ENCODE assay signal across 17 mouse cellular contexts in the genomic region with DNA sequence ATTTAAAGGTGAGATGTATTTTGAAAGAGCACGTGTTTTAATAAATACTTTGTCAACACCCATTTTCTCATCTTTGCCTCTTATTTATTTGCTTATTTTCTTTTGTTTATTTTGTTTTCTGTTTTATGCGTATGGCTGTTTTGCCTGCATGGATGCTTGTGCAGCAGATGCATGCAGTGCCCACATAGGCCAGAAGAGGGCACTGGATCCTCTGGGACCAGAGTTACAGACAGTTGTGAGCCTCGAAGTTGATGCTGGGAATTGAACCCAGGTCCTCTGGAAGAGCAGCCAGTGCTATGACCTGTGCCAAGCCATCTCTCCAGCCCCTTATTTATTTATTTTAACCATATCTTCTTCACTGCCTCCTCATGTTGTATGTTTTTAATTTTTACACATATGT. TPM values are rescaled to one million over a fixed set of nuclear protein-coding genes. Genes with fewer than 3 reads are reported as not detected.
DNase-seq lines count a peak whose midpoint lies in the region; ATAC-seq and TF ChIP-seq lines count a peak whose summit lies in the region.
"Had no signal": no experiment of that assay in that cellular context is flagged by ENCODE, and none has a peak within 500 bp of the region (broad histone marks: within the 10 kb centered on the region; RNA-seq: fewer than 3 reads in every experiment).

No protein-coding gene starts in this region.

- no peak overlapping the region for H3K4me3 ChIP-seq in forebrain, postnatal 0 days (ENCODE audit: low read depth, low read length)
- H3K4me3 ChIP-seq in forebrain, embryonic 14.5 days (ENCODE audit: low read depth, low read length): no peak overlapping the region
- H3K4me3 ChIP-seq in liver, embryonic 14.5 days (ENCODE audit: insufficient read depth in 1 of 2, low read depth in 2 of 2, low read length in 2 of 2): no peak overlapping the region
- H3K4me3 ChIP-seq: liver, embryonic 13.5 days had no signal

- no peaks in the 10 kb centered on the region for H3K27me3 ChIP-seq in forebrain, postnatal 0 days (ENCODE audit: insufficient read depth, low read length)
- H3K27me3 ChIP-seq in forebrain, embryonic 14.5 days (replicated peaks; ENCODE audit: control insufficient read depth, insufficient read depth, low read length): no peaks in the 10 kb centered on the region
- no peaks in the 10 kb centered on the region for H3K27me3 ChIP-seq in liver, embryonic 14.5 days (ENCODE audit: control insufficient read depth, insufficient read depth, low read length)
- H3K27me3 ChIP-seq: liver, embryonic 13.5 days had no signal

- no peak for TF ChIP-seq EP300 in liver, embryonic 14.5 days (IDR thresholded peaks at IDR 0.05; ENCODE audit: low read depth)

- 77% methylated on average over 3 of the region's 3 CpGs for WGBS in forebrain, postnatal 0 days
- 73% methylated on average over 3 of the region's 3 CpGs for WGBS in forebrain, embryonic 14.5 days
- WGBS in liver, embryonic 14.5 days (ENCODE audit: insufficient replicate concordance): 56% methylated on average over 3 of the region's 3 CpGs

- no peaks in the 10 kb centered on the region for H3K9me3 ChIP-seq in forebrain, postnatal 0 days (ENCODE audit: low read length)
- no peaks in the 10 kb centered on the region; the same call in 1 of the 2 replicates for H3K9me3 ChIP-seq in forebrain, embryonic 14.5 days (replicated peaks; ENCODE audit: control insufficient read depth, low read length)
- H3K9me3 ChIP-seq in liver, embryonic 14.5 days (ENCODE audit: control insufficient read depth, low read length): no peaks in the 10 kb centered on the region

- H3K4me2 ChIP-seq in forebrain, postnatal 0 days (ENCODE audit: low read depth): no peak overlapping the region
- no peak overlapping the region for H3K4me2 ChIP-seq in forebrain, embryonic 14.5 days (ENCODE audit: low read length)
- no peak overlapping the region for H3K4me2 ChIP-seq in liver, embryonic 14.5 days (ENCODE audit: low read depth)
- H3K4me2 ChIP-seq: liver, embryonic 13.5 days had no signal

- H3K36me3 ChIP-seq in forebrain, postnatal 0 days (ENCODE audit: insufficient read depth): no peaks in the 10 kb centered on the region
- no peaks in the 10 kb centered on the region for H3K36me3 ChIP-seq in forebrain, embryonic 14.5 days (ENCODE audit: control insufficient read depth, insufficient read depth, low read length)
- no peaks in the 10 kb centered on the region for H3K36me3 ChIP-seq in liver, embryonic 14.5 days (replicated peaks; ENCODE audit: control insufficient read depth, insufficient read depth, low read depth)
- H3K36me3 ChIP-seq: liver, embryonic 13.5 days had no signal

- ATAC-seq in forebrain, postnatal 0 days: no peak
- no peak for ATAC-seq in forebrain, embryonic 14.5 days
- ATAC-seq in liver, embryonic 14.5 days (ENCODE audit: insufficient read depth): no peak

- DNase-seq in forebrain, postnatal 0 days: no peak
- DNase-seq in forebrain, embryonic 14.5 days (ENCODE audit: low spot score): no peak
- DNase-seq in liver, embryonic 14.5 days (ENCODE audit: low read depth in 3 of 3, low spot score in 3 of 3): no peak
- DNase-seq in liver (no peak), A20 (ENCODE audit: low read depth, low spot score) (peak; percentile 35), R1 (ENCODE audit: low read depth, low spot score) (peak; percentile 30), MN1 (ENCODE audit: low spot score) (no peak)
- DNase-seq in embryo, embryonic 11 days: no peak
- DNase-seq: adrenal gland, postnatal 36 days; cerebellum, adult 11-12 months; gastrocnemius, postnatal 36 days; liver, embryonic 13.5 days; right cerebral cortex, postnatal 14 days had no signal

- no peak overlapping the region for H3K27ac ChIP-seq in forebrain, postnatal 0 days (ENCODE audit: low read depth, low read length)
- no peak overlapping the region for H3K27ac ChIP-seq in forebrain, embryonic 14.5 days (ENCODE audit: low read depth, low read length)
- H3K27ac ChIP-seq in liver, embryonic 14.5 days: no peak overlapping the region
- H3K27ac ChIP-seq: liver, embryonic 13.5 days had no signal

- H3K9ac ChIP-seq in forebrain, postnatal 0 days: no peak overlapping the region
- H3K9ac ChIP-seq in forebrain, embryonic 14.5 days (ENCODE audit: low read length): no peak overlapping the region
- H3K9ac ChIP-seq in liver, embryonic 14.5 days (replicated peaks): no peak overlapping the region
- H3K9ac ChIP-seq: liver, embryonic 13.5 days had no signal

- no peaks in the 10 kb centered on the region for H3K4me1 ChIP-seq in forebrain, postnatal 0 days (ENCODE audit: insufficient read depth)
- no peaks in the 10 kb centered on the region for H3K4me1 ChIP-seq in forebrain, embryonic 14.5 days (ENCODE audit: control insufficient read depth, insufficient read depth, low read length)
- H3K4me1 ChIP-seq in liver, embryonic 14.5 days (replicated peaks; ENCODE audit: control insufficient read depth in 2 of 2, insufficient read depth in 2 of 2, low read length in 1 of 2): no peaks in the 10 kb centered on the region
- H3K4me1 ChIP-seq: liver, embryonic 13.5 days had no signal

- TF ChIP-seq CTCF in forebrain, postnatal 0 days (IDR thresholded peaks at IDR 0.05; ENCODE audit: low read depth): 0 out of 2 replicates have a peak, but pooled peaks have one; percentile 7
- TF ChIP-seq CTCF in liver, embryonic 14.5 days (IDR thresholded peaks at IDR 0.05; ENCODE audit: low read depth): peak; percentile 63

RNA-seq across cellular contexts. Expression of a gene that starts 21.7 kb away (rescaled TPM):
- total RNA-seq in forebrain, postnatal 0 days (2014; rRNA removed): not detected in 2 replicates
- not detected in 2 replicates for polyA plus RNA-seq in forebrain, postnatal 0 days (2015; fragmentation: Nextera tagmentation; extraction: Ambion mirVana)
- polyA plus RNA-seq in forebrain, embryonic 14.5 days (2014; fragmentation: Nextera tagmentation; extraction: Ambion mirVana): not detected in 2 replicates
- polyA plus RNA-seq in liver, embryonic 14.5 days (2012; rRNA removed): not detected in 2 replicates
- polyA plus RNA-seq in liver, embryonic 14.5 days (2014; fragmentation: Nextera tagmentation; extraction: Ambion mirVana): not detected in 2 replicates
- total RNA-seq: adrenal gland, postnatal 36 days; gastrocnemius, postnatal 36 days; left cerebral cortex, postnatal 10 days; megakaryocyte-erythroid progenitor cell, adult 5-6 weeks had no signal
- polyA plus RNA-seq: heart, embryonic 16.5 days; intestine, embryonic 14.5 days; liver, embryonic 13.5 days had no signal

RNA-seq across cellular contexts. Expression of a gene that starts 24.2 kb away (rescaled TPM):
- total RNA-seq in forebrain, postnatal 0 days (2014; rRNA removed): 0.62 TPM in 1 of 2 replicates, not detected in the other
- polyA plus RNA-seq in forebrain, postnatal 0 days (2015; fragmentation: Nextera tagmentation; extraction: Ambion mirVana): not detected in 2 replicates
- not detected in 2 replicates for polyA plus RNA-seq in forebrain, embryonic 14.5 days (2014; fragmentation: Nextera tagmentation; extraction: Ambion mirVana)
- not detected in 2 replicates for polyA plus RNA-seq in liver, embryonic 14.5 days (2012; rRNA removed)
- polyA plus RNA-seq in liver, embryonic 14.5 days (2014; fragmentation: Nextera tagmentation; extraction: Ambion mirVana): not detected in 2 replicates
- total RNA-seq: adrenal gland, postnatal 36 days; gastrocnemius, postnatal 36 days; left cerebral cortex, postnatal 10 days; megakaryocyte-erythroid progenitor cell, adult 5-6 weeks had no signal
- polyA plus RNA-seq: heart, embryonic 16.5 days; intestine, embryonic 14.5 days; liver, embryonic 13.5 days had no signal

RNA-seq across cellular contexts. Expression of a gene that starts 24.4 kb away (rescaled TPM):
- 19.9 and 22.6 TPM in 2 replicates for total RNA-seq in forebrain, postnatal 0 days (2014; rRNA removed)
- 7.5 and 9.7 TPM in 2 replicates for polyA plus RNA-seq in forebrain, postnatal 0 days (2015; fragmentation: Nextera tagmentation; extraction: Ambion mirVana)
- polyA plus RNA-seq in forebrain, embryonic 14.5 days (2014; fragmentation: Nextera tagmentation; extraction: Ambion mirVana): 8.4 and 9.2 TPM in 2 replicates
- 0.97 and 1.8 TPM in 2 replicates for polyA plus RNA-seq in liver, embryonic 14.5 days (2012; rRNA removed)
- polyA plus RNA-seq in liver, embryonic 14.5 days (2014; fragmentation: Nextera tagmentation; extraction: Ambion mirVana): 0.62 and 1.1 TPM in 2 replicates

RNA-seq across cellular contexts. Expression of a gene that starts 29.9 kb away (rescaled TPM):
- 35.2 and 37.1 TPM in 2 replicates for total RNA-seq in forebrain, postnatal 0 days (2014; rRNA removed)
- polyA plus RNA-seq in forebrain, postnatal 0 days (2015; fragmentation: Nextera tagmentation; extraction: Ambion mirVana): 11.9 and 14.0 TPM in 2 replicates
- 23.1 and 26.2 TPM in 2 replicates for polyA plus RNA-seq in forebrain, embryonic 14.5 days (2014; fragmentation: Nextera tagmentation; extraction: Ambion mirVana)
- 2.3 and 2.6 TPM in 2 replicates for polyA plus RNA-seq in liver, embryonic 14.5 days (2012; rRNA removed)
- polyA plus RNA-seq in liver, embryonic 14.5 days (2014; fragmentation: Nextera tagmentation; extraction: Ambion mirVana): 1.8 and 2.3 TPM in 2 replicates

RNA-seq across cellular contexts. Expression of a gene that starts 57.6 kb away (rescaled TPM):
- not detected in 2 replicates for total RNA-seq in forebrain, postnatal 0 days (2014; rRNA removed)
- polyA plus RNA-seq in forebrain, postnatal 0 days (2015; fragmentation: Nextera tagmentation; extraction: Ambion mirVana): not detected in 2 replicates
- not detected in 2 replicates for polyA plus RNA-seq in forebrain, embryonic 14.5 days (2014; fragmentation: Nextera tagmentation; extraction: Ambion mirVana)
- not detected in 2 replicates for polyA plus RNA-seq in liver, embryonic 14.5 days (2012; rRNA removed)
- not detected in 2 replicates for polyA plus RNA-seq in liver, embryonic 14.5 days (2014; fragmentation: Nextera tagmentation; extraction: Ambion mirVana)
- total RNA-seq: gastrocnemius, postnatal 36 days; megakaryocyte-erythroid progenitor cell, adult 5-6 weeks had no signal
- polyA plus RNA-seq: heart, embryonic 16.5 days; intestine, embryonic 14.5 days; liver, embryonic 13.5 days had no signal

Comparison
In these comparisons a context has a peak if more than half of its experiments do, and no peak if none do; other contexts are left out.
1. DNase-seq: peak in A20 (single experiment) and R1 (single experiment); none in forebrain, postnatal 0 days (single experiment), forebrain, embryonic 14.5 days (single experiment), liver, embryonic 14.5 days (0 of 3), liver (single experiment), embryo, embryonic 11 days (single experiment) and MN1 (single experiment).